Mouse (Mus musculus) gastrocnemius, adult 18-20 months (tissue): ENCODE data around the gene Tln2. TPM values are rescaled to one million over a fixed set of nuclear protein-coding genes. Genes with fewer than 3 reads are reported as not detected.
A peak's percentile ranks its signal among the peaks of the same experiment; 100 is the strongest.

Experiments
- DNase-seq: peaks from one replicate; pipeline ENCODE4 v3.0.0; 2021; ENCODE audit warnings: low spot score
- total RNA-seq, 2 experiments: library from RNA; stranded (reverse); gene quantifications; 2 replicates each; pipeline ENCODE4 v1.2.3; 2021

Tln2 gene
- total RNA-seq, 2 experiments from 2014 or later: 62.3 to 75.9 TPM

- no peak for DNase-seq
Measured at GRCm38 (mm10) chr9:67546650-67547049, 12.9 kb downstream of the Tln2 start.

DNA sequence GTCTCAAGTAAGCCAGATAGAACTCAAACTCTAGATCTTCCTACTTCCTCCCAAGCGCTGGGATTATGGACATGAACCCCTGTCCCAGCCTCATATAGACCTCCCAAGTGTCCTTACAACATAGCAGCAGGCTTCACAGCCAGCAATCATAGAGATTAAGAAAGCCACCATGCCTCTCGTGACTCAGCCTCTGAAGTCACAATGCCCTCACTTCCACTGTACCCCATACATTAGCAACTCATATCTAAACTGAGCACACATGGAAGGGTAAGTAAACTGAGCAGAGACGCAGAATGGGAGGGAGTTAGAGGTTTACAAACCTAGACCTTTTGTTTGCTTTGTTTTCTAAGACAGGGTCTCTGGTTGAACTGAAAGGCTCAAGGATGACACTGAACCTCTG lies 13.7 kb downstream of the Tln2 start:
- DNase-seq: no peak

GRCm38 (mm10) chr9:67544783-67545182 lies 14.7 kb downstream of the Tln2 start:
- DNase-seq: peak; percentile 67

- DNase-seq: no peak
Measured at GRCm38 (mm10) chr9:67541948-67542347, 17.6 kb downstream of the Tln2 start.

DNA sequence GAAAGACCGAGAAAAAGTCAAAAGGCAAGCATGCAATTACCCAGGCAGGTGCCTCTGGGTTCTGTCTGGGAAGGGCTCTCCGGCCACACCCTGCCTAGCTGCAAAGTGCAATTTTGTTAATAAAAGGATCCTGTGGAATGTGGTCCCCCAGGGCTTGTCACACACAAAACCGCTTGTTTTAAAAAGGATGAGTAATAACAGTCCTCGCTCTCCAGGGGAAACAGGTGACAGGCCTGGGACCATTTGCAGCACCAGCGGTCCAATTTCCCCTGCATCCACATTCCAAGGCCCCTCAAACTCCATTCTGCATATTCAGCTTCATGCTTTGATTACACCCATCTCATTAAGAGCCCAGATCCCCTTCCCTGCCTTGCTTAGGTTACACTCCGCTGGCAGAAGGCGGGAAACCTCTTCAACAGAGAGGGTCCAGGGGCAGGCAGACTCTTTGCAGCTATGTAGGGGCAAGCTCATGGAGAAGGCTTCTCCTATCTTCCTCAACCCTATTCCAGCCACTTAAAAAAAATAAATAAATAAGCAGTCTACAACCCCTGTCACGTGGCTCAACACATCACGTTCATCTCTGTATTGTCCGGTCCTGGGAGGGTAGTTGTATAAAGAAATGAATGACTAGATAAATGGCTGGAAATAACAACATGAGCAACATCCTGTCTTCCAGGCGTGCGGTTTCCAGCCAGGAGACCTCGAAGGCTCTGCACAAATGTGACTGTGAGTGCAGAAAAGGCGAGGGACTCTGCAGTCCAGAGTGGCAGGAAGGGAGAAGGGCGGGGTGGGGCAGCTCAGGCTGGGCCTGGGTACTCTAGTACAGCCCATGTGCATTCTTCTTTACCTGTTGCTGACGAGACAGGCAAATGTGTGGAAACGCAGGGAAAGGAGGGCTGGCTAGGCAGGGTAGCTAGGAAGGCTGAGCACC lies 19.5 kb downstream of the Tln2 start:
- DNase-seq: no peak

DNA sequence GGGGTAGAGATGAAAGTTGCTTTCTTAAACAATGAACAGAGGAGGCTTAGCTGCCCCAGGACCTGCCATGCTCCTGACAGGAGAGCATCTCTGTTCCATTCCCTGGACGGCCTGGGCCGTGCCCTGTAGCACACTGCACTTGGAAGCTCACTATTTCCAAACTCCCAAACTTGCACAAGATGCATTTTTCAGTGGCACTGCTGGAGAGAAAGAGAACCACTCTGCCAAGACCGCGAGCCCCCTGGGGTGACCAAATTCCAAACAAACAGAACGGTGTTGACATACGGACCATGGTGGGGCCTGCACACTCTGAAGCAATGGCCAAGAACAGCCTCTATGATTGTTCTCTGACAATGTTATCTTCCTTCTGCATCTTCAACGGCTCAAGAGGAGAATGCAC lies 25.1 kb downstream of the Tln2 start:
- DNase-seq: no peak

GRCm38 (mm10) chr9:67533260-67533659 lies 26.2 kb downstream of the Tln2 start:
- no peak for DNase-seq

GRCm38 (mm10) chr9:67532631-67533030 lies 26.9 kb downstream of the Tln2 start:
- DNase-seq: no peak

DNA sequence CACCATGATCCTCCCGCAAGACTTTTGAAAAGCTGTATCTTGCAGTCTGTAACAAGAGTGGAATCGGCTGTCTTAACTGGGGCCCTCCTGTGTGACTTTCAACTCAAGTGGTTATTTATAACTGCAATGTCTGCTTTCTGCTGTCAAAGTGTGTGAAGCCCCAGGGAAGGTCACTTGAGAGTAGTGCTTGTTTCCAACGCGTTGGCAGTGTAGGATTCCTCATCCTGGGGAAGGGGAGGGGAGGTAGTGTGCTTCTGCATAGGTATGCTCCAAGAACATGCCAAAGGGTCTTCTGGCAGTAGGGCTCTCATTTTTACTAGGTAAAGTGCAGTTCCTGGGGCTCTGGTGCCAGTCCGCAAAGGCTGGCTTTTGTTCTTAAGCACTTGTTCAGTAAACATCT lies 29.9 kb downstream of the Tln2 start:
- peak; percentile 48 for DNase-seq

DNA sequence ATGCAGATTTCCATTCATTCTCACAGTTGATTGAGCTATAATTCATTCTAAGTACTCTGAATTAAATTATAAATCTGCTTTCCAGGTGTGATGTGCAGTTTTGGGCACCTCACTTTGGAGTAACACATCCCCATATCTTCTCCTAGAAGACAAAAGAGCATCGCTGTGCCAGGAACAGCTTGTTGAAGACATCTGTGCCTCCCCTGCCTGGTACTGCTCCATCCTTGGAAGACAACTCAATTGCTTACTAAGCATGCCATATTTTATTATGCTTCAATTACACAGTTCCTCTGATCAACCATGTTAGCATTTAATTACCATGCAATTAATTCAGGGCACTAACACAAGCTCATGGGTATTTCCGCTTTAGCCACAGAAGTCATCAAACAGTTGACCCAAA lies 31.8 kb downstream of the Tln2 start:
- no peak for DNase-seq

DNA sequence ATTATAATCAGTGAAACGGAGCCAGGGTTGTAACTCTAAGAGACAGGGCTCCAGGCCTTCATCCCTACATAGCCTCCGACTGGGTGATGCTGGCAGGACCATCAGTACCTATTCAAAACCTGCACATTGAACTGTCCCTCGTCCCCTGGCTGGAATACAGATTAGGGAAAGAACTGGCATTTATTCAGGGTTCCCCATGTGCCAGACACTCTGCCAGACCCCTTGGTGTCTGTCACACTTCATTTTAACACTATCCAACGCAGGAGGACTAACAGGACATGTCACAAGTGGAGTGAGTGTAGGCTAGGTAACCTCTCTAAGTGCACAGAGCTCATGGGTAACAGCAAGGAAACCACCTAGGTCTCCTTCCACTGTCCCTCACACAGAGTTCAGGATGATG lies 37.8 kb downstream of the Tln2 start:
- DNase-seq: no peak

GRCm38 (mm10) chr9:67509510-67509909 lies 50.0 kb downstream of the Tln2 start:
- DNase-seq: no peak

- DNase-seq: no peak
Measured at GRCm38 (mm10) chr9:67504669-67505260, 54.7 kb downstream of the Tln2 start.

DNA sequence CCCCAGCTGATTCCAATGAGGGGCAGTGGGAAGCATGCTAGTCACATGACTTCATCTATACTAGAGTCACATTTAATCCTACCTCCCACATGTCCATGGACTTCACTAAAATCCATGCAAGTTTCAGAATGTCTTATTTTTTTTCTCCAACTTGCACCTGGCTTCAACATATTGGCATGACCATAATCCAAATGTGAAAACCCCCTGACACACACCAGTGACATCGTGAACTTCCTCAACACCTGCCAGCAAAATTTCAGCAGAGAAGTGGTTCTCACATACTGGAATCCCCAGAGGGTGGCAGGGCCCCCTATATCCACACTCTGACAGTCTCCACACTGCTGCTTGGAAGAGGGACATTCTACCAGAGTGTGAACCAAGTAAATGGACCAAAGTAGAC lies 57.7 kb downstream of the Tln2 start:
- no peak for DNase-seq

- no peak for DNase-seq
Measured at GRCm38 (mm10) chr9:67496368-67496767, 63.1 kb downstream of the Tln2 start.

DNA sequence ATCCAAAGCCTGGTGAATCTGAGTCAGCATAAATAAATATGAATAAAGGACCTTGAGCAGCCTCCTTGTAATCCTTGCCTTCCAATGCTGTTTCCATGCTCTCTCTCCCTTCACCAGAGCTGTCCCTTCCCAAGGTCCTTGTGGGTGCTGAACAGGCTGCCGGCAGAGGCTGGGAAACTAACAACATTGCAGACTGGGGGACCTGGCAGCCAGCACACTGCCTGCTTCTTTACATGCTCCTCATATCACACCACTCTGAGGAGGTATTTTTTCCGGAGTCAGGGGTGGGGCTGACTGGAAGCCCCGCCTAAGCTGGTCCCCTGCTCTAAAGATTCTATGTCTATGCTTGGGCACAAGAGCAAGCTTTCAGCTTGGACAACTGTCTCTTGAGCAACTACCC lies 64.2 kb downstream of the Tln2 start:
- DNase-seq: no peak

DNA sequence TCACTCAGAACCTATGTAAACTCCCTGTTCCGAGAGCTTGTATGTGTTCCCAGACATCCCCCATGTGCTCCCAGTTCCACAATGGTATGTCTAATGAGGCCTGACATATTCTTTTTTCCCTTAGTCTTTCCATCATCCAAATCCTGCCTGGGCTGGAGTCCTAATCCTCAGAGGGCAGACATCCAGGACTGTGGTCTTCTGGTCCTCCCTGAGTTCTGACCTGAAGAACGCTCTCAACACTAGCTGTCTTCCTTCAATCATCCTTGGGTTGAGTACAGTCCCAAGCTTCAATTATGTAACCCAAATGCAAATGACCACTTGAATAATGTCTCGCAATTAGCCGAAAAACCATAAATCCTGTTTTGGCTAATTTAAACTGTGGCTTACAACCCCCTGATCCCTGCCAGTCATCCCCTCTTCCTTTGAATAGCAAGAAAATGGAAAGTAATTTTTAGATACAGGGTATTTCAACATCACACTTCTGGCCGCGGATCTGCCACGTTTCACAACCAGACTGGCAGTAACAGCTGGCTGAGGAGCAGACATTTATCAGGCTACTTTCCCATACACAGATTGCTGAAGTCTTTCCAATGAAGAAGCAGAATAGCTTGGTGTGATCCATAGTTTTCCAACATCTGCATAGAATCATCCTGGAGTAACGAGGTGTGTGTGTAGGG lies 65.5 kb downstream of the Tln2 start:
- peak; percentile 55 for DNase-seq

DNA sequence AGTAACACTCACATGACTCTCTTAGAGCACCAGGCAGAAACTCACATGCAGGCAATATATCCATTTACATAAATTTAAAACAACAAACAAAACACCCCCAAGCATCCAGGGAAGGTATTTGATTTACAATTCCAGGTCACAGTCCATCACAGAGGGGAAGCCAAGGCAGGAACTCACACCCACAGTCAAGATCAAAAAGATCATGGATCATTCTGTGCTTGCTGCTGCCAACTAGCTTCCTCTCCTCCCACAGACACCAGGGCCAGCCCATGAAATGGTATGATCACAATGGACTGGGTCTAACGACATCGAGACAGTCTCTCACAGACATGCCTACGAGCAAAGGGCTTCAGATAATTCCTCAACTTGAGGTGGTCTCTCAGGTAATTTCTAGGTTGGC lies 70.1 kb downstream of the Tln2 start:
- DNase-seq: no peak

DNA sequence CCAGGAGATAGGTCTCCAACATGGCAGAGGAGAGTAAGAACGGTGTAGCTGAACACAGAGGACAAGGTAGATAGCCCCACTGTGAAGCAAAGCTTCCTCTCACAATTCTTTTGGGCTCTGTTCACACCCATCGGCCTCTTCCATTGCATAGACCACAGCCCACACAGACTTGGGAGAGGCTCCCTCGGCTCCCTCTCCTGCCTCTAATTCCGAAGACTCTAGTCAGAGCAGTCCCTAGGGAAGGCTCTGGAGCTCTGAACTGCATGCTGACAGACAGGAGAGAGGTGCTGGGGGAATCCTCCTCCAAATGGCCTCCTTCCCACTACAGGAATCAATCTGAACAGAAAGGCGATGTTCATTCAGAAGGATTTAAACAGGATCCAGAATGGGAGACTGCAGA lies 72.9 kb downstream of the Tln2 start:
- DNase-seq: no peak

- peak; percentile 27 for DNase-seq
Measured at GRCm38 (mm10) chr9:67485169-67486072, 74.1 kb downstream of the Tln2 start.

DNA sequence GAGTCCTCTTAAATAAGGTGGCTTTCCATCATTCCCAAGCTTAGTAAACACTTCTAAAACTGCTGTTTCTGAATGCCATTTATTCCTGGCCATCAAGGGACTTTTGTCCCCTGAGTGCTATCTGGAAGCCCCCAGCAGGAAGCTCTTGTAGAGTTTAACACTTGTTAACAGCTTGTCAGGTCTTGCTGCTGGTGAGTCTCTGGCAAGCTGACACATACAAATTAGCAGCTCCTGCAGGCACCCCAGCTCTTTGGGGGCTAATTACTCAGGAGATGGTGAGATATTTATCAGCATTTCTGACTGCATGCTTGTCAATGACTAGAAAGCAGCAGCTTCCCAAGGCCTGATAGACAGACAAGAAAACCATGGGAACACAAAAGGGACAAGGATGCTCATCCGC lies 77.2 kb downstream of the Tln2 start:
- no peak for DNase-seq
